Mouse (Mus musculus) limb, embryonic 14.5 days (tissue): ENCODE data around the gene Tsc2. TPM values are rescaled to one million over a fixed set of nuclear protein-coding genes. Genes with fewer than 3 reads are reported as not detected.
A peak's percentile ranks its signal among the peaks of the same experiment; 100 is the strongest.

ENCODE experiments used
- ATAC-seq: fragments of 200-750 bp; cut with Nextera tagmentation; 2 replicates; pipeline ENCODE4 v1.8.0; 2017; ENCODE audit warnings: low read depth, moderate number of reproducible peaks, moderate TSS enrichment; ENCODE audit not compliant: low FRiP score
- DNase-seq: peaks from one replicate; pipeline ENCODE4 v3.0.0-alpha.2; 2015; ENCODE audit warnings: low spot score
- H3K27ac ChIP-seq: fragments of 300-500 bp; sonication (generic); replicated peaks from 2 replicates; pipeline ENCODE4 v1.5.1; 2014; ENCODE audit warnings: low read depth, mild to moderate bottlenecking, low read length, moderate library complexity, mixed read lengths
- H3K27me3 ChIP-seq: fragments of 300-500 bp; sonication (generic); 2 replicates; pipeline ENCODE4 v1.6.1; 2014; ENCODE audit warnings: low read length, mixed read lengths; ENCODE audit not compliant: control insufficient read depth, insufficient read depth
- H3K36me3 ChIP-seq: fragments of 300-500 bp; sonication (generic); 2 replicates; pipeline ENCODE4 v1.6.1; 2014; ENCODE audit warnings: mild to moderate bottlenecking, low read length, moderate library complexity, mixed read lengths; ENCODE audit not compliant: control insufficient read depth, insufficient read depth
- H3K4me1 ChIP-seq: fragments of 300-500 bp; sonication (generic); 2 replicates; pipeline ENCODE4 v1.6.1; 2014; ENCODE audit warnings: antibody characterized with exemption, low read length, mixed read lengths; ENCODE audit not compliant: control insufficient read depth, insufficient read depth
- H3K4me2 ChIP-seq: fragments of 300-500 bp; sonication (generic); replicated peaks from 2 replicates; pipeline ENCODE4 v1.6.1; 2014; ENCODE audit warnings: low read depth, mild to moderate bottlenecking, low read length, moderate library complexity; ENCODE audit not compliant: severe bottlenecking
- H3K4me3 ChIP-seq: fragments of 300-500 bp; sonication (generic); replicated peaks from 2 replicates; pipeline ENCODE4 v1.5.1; 2014; ENCODE audit warnings: low read length
- H3K9ac ChIP-seq: fragments of 300-500 bp; sonication (generic); 2 replicates; pipeline ENCODE4 v1.6.1; 2014; ENCODE audit warnings: mild to moderate bottlenecking, low read depth, low read length, moderate library complexity; ENCODE audit not compliant: severe bottlenecking
- H3K9me3 ChIP-seq: fragments of 300-500 bp; sonication (generic); 2 replicates; pipeline ENCODE4 v1.6.1; 2016; ENCODE audit warnings: low read length; ENCODE audit not compliant: control insufficient read depth
- POLR2A ChIP-seq: fragments of 200-500 bp; IDR thresholded peaks from 2 replicates; pipeline ENCODE4 v1.8.0; 2012; ENCODE audit warnings: inconsistent platforms, mild to moderate bottlenecking, moderate library complexity, borderline replicate concordance; ENCODE audit not compliant: insufficient read depth, insufficient read length; ENCODE audit errors: extremely low read depth
- WGBS: fragments of 180-500 bp; shearing (Covaris S2); extraction: QIAGEN DNeasy Blood & Tissue Kit; methylation state at CpG from one replicate; pipeline ENCODE4 v1.1.7; 2014; 5-methylcytosine and 5-hydroxymethylcytosine counted together
- polyA plus RNA-seq, 2 experiments: library from polyadenylated mRNA; depleted of rRNA in 1 of 2; stranded (reverse) in 1 of 2; unstranded in 1 of 2; fragments of >200 nt; fragmentation: Nextera tagmentation in 1 of 2; extraction: Ambion mirVana in 1 of 2; gene quantifications; 2 replicates each; pipeline versions ENCODE4 v1.2.1 to v1.2.3; 2012 to 2014

Gene Tsc2
- polyA plus RNA-seq, 2 experiments: 62.9 to 162 TPM

DNA sequence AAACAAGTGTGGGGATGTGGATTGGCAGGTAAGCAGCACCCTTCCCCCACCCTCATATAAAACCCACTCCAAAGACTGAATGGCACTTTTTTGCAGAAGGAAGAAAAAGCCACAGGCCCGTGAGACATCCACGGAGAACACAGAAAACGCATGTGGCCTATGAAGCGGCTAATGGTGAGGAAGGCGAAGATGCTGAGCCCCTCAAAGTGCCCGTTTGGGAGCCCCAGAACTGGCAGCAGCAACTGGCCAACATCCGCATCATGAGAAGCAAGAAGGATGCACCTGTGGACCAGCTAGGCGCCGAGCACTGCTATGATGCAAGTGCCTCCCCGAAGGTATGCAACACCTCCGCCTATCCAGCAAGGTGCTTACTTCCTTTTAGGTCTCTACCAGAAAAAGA, 1.4 kb upstream of the Tsc2 start:
- Histone ChIP-seq H3K27ac (peak overlapping the region; percentile 90; the same call in 1 of the 2 replicates), H3K9me3 (no peaks in the 10 kb centered on the region), H3K27me3 (no peaks in the 10 kb centered on the region), H3K36me3 (peaks cover 32% of the 10 kb centered on the region), H3K9ac (no peak overlapping the region), H3K4me1 (peaks cover 23% of the 10 kb centered on the region), H3K4me3 (no peak overlapping the region), H3K4me2 (no peak overlapping the region)
- TF ChIP-seq POLR2A: no peak
- DNase-seq (no peak), ATAC-seq (no peak)
- WGBS: 92% methylated on average over 11 of the region's 11 CpGs

DNA sequence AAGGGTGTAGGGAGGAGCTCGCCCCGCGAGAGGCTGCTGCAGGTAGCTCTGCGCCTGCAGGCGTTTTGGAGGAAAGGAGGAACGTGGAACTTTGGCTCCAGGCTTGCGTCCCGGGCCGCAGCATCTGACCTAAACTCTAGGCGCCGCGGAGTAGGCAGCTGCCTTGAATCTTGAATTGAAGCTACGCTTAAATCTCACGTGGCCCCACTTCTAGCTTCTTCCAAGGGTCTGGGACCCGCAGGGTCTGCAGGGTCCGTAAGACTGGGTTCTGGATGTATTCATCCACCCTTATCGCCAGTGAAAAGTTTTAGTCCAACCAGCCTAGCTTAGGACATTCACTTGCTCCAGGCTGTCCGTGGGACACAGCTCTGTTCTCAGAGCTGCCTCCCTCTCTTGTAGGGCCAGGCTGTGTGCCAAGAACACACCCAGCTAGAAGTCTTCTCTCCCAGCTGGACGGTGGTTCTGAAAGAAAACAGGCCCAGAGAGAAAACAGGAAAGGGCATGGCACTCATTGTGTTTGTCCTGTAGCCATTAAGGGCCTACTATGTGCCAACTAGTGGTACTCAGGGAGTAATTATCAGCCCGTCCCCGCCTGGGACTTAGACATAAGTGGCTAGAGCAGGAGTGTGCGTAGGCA, 501 bp upstream of the Tsc2 start:
- H3K27ac ChIP-seq: peak overlapping the region; percentile 90
- peak overlapping the region; percentile 69 for H3K9ac ChIP-seq
- peak overlapping the region; percentile 82 for H3K4me2 ChIP-seq
- H3K4me1 ChIP-seq: peaks cover 16% of the 10 kb centered on the region
- WGBS: 12% methylated on average over 22 of the region's 22 CpGs
- H3K9me3 ChIP-seq: no peaks in the 10 kb centered on the region
- peak; percentile 39; the same call in 1 of the 2 replicates for TF ChIP-seq POLR2A
- DNase-seq (peak; percentile 58), ATAC-seq (peak; percentile 50)
- H3K4me3 ChIP-seq: peak overlapping the region; percentile 62
- H3K27me3 ChIP-seq: no peaks in the 10 kb centered on the region
- H3K36me3 ChIP-seq: peaks cover 33% of the 10 kb centered on the region

DNA sequence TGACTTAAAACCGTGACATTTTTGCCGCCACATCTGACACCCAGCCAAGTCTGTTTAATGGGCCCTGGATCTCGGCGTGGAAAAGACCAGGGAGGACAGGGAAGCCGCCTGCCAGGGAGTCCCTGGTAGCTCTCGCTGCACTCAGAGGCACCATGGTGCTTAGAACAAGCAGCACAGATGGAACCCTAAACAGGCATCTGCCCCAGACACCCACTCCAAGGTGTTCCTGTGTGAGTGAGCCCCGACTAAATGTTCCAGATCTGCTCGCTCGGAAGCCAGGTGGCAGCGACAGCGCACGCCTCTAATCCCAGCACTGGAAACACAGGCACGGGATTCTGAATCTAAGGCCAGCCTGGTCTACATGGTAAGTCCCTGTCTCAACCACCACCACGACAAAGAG, 2.4 kb downstream of the Tsc2 start:
- H3K9me3 ChIP-seq: no peaks in the 10 kb centered on the region
- no peaks in the 10 kb centered on the region for H3K27me3 ChIP-seq
- no peak overlapping the region for H3K4me3 ChIP-seq
- H3K9ac ChIP-seq: no peak overlapping the region
- ATAC-seq: no peak
- no peak for DNase-seq
- H3K36me3 ChIP-seq: peaks cover 61% of the 10 kb centered on the region
- no peak for TF ChIP-seq POLR2A
- 87% methylated on average over 14 of the region's 14 CpGs for WGBS
- H3K27ac ChIP-seq: no peak overlapping the region
- no peak overlapping the region for H3K4me2 ChIP-seq
- H3K4me1 ChIP-seq: peaks cover 16% of the 10 kb centered on the region

DNA sequence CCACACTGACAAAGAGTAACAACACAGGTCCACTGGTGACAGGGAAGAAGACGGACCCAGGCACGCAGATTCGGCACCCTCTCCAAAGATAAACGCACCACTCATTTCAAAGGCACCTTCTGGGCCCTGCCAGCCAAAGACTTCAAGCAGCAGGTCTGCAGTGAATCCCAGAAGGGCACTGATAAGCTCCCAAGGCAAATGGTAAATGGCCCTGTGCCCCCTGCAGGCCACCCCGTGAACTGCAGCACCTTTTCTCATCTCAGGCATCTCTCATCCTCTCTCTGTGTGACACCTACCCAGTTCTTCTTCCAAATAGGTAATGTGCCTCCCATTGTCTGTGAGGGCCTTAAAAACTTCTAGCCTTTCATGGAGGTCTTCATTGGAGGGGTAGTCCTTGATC, 3.8 kb downstream of the Tsc2 start:
- no peak for TF ChIP-seq POLR2A
- Histone ChIP-seq H3K4me1 (peaks cover 13% of the 10 kb centered on the region), H3K4me2 (no peak overlapping the region), H3K9me3 (no peaks in the 10 kb centered on the region), H3K36me3 (peaks cover 75% of the 10 kb centered on the region), H3K4me3 (no peak overlapping the region), H3K27me3 (no peaks in the 10 kb centered on the region), H3K27ac (no peak overlapping the region), H3K9ac (no peak overlapping the region)
- DNase-seq: peak; percentile 60
- ATAC-seq: no peak
- 36% methylated on average over 5 of the region's 5 CpGs for WGBS

DNA sequence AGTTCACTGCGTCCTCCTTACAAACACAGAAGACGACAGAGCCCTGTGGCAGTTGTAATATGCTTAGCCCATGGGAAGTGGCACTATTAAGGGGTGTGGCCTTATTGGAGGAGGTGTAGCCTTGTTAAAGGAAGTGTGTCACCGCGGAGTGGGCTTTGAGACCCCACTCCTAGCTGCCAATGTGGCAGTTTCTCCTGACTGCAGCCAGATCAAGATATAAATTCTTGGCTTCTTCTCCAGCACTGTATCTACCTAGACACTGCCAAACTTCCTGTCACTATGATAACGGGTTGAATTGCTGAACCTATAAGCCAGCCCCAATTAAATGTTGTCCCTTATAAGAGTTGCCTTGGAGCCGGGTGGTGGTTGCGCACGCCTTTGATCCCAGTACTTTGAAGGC, 7.0 kb downstream of the Tsc2 start:
- Histone ChIP-seq H3K36me3 (peaks cover 97% of the 10 kb centered on the region), H3K9me3 (no peaks in the 10 kb centered on the region), H3K4me2 (no peak overlapping the region), H3K9ac (no peak overlapping the region), H3K4me3 (no peak overlapping the region), H3K4me1 (no peaks in the 10 kb centered on the region), H3K27ac (no peak overlapping the region), H3K27me3 (no peaks in the 10 kb centered on the region)
- ATAC-seq: no peak
- TF ChIP-seq POLR2A: no peak
- DNase-seq: no peak
- WGBS: 92% methylated on average over 8 of the region's 8 CpGs
